Mouse (Mus musculus): ENCODE data around the gene Krtap2-4. TPM values are rescaled to one million over a fixed set of nuclear protein-coding genes. Genes with fewer than 3 reads are reported as not detected.
"Not testable (repeated sequence)": the region's sequence is repeated elsewhere in the genome, so short reads cannot be mapped to it uniquely, and the experiment has no call there.

Gene Krtap2-4
- total and polyA plus RNA-seq, 2 experiments from 2014 or later, result not detected

DNA sequence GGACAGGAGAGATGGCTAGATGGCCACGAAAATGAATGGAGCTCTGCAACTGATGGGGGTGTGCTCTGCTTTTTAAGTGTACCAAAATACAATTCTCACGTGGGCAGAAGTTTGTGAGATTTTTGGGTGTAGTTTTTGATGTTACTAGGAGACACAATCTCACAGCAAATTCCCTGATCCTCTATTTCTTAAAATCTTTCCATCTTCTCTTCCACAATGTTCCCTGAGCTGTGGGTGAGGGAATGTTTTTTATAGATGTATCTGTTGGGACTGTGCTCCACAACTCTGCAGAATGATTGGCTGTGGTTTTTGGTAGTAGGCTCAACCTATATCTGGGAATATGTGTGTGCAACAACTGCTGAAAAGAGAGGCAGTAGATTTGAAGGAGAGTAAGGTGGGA, 18.6 kb upstream of the Krtap2-4 start:
- 56% methylated on average over 2 of the region's 2 CpGs for WGBS
- Histone ChIP-seq H3K9me3 (replicated peaks; ENCODE audit: control insufficient read depth, low read length) (no peaks in the 10 kb centered on the region), H3K4me1 (ENCODE audit: control insufficient read depth, insufficient read depth) (no peaks in the 10 kb centered on the region), H3K4me3 (ENCODE audit: low read depth, low read length) (no peak overlapping the region), H3K27ac (ENCODE audit: low read depth) (no peak overlapping the region), H3K27me3 (ENCODE audit: control insufficient read depth, insufficient read depth, low read length) (no peaks in the 10 kb centered on the region), H3K36me3 (replicated peaks; ENCODE audit: control insufficient read depth, insufficient read depth, low read length) (no peaks in the 10 kb centered on the region), H3K4me2 (ENCODE audit: low read depth, low read length) (no peak overlapping the region), H3K9ac (replicated peaks; ENCODE audit: low read depth, low read length) (no peak overlapping the region)
- ATAC-seq (ENCODE audit: insufficient read depth, low read depth), result no peak
- TF ChIP-seq EP300 (IDR thresholded peaks at IDR 0.05; ENCODE audit: low read depth) (no peak), CTCF (IDR thresholded peaks at IDR 0.05; ENCODE audit: low read depth) (no peak)
- DNase-seq (ENCODE audit: low spot score), result no peak

GRCm38 (mm10) chr11:99630890-99631289, 16.2 kb upstream of the Krtap2-4 start:
- Histone ChIP-seq H3K27me3 (ENCODE audit: control insufficient read depth, insufficient read depth, low read length) (no peaks in the 10 kb centered on the region), H3K4me1 (ENCODE audit: control insufficient read depth, insufficient read depth) (no peaks in the 10 kb centered on the region), H3K36me3 (replicated peaks; ENCODE audit: control insufficient read depth, insufficient read depth, low read length) (no peaks in the 10 kb centered on the region), H3K4me3 (ENCODE audit: low read depth, low read length) (no peak overlapping the region), H3K4me2 (ENCODE audit: low read depth, low read length) (no peak overlapping the region), H3K9me3 (replicated peaks; ENCODE audit: control insufficient read depth, low read length) (no peaks in the 10 kb centered on the region), H3K9ac (replicated peaks; ENCODE audit: low read depth, low read length) (no peak overlapping the region), H3K27ac (ENCODE audit: low read depth) (no peak overlapping the region)
- no peak for ATAC-seq (ENCODE audit: insufficient read depth, low read depth)
- TF ChIP-seq CTCF (IDR thresholded peaks at IDR 0.05; ENCODE audit: low read depth), result no peak
- TF ChIP-seq EP300 (IDR thresholded peaks at IDR 0.05; ENCODE audit: low read depth), result no peak
- no peak for DNase-seq (ENCODE audit: low spot score)
- WGBS, result 71% methylated on average over 3 of the region's 3 CpGs

GRCm38 (mm10) chr11:99628138-99628537, 13.5 kb upstream of the Krtap2-4 start, which contains the start of gene Krtap4-1:
Gene Krtap4-1 (minus strand): TSS chr11:99628238.
- ATAC-seq (ENCODE audit: insufficient read depth, low read depth), result no peak

DNA sequence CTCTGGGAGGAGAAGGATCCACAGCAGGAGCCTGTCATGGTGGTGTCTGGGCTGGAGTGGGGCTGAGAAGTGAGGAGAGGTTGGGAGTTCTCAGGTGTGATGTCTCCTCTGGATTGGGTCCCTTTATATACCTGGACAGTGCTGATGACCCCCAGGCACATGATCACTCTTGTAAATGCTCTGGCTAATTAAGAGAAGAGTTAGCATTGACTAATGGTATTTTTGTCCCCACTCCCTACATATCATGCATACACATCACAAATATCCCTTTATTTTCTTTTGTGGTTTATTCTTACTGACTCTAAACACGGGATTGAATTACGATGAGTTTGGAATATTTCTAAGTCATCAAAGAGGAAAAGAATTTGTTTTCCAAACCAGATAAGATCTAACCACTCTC, 5.7 kb upstream of the Krtap2-4 start, which contains the start of gene Gm11562:
Gm11562 (minus strand) TSS at position 101 of the 400 bp plus-strand sequence.
- ATAC-seq (ENCODE audit: insufficient read depth, low read depth) (no peak), DNase-seq (ENCODE audit: low spot score) (no peak)
- 83% methylated on average over 2 of the region's 2 CpGs for WGBS
- Histone ChIP-seq H3K4me1 (ENCODE audit: control insufficient read depth, insufficient read depth) (no peaks in the 10 kb centered on the region), H3K27me3 (ENCODE audit: control insufficient read depth, insufficient read depth, low read length) (no peaks in the 10 kb centered on the region), H3K27ac (ENCODE audit: low read depth) (no peak within 1 kb of the TSS), H3K4me2 (ENCODE audit: low read depth, low read length) (no peak within 1 kb of the TSS), H3K9me3 (replicated peaks; ENCODE audit: control insufficient read depth, low read length) (no peaks in the 10 kb centered on the region), H3K9ac (replicated peaks; ENCODE audit: low read depth, low read length) (no peak within 1 kb of the TSS), H3K36me3 (replicated peaks; ENCODE audit: control insufficient read depth, insufficient read depth, low read length) (no peaks in the 10 kb centered on the region), H3K4me3 (ENCODE audit: low read depth, low read length) (no peak within 1 kb of the TSS)
- TF ChIP-seq CTCF (IDR thresholded peaks at IDR 0.05; ENCODE audit: low read depth), result no peak
- TF ChIP-seq EP300 (IDR thresholded peaks at IDR 0.05; ENCODE audit: low read depth), result no peak

More at GRCm38 (mm10) chr11:99628138-99628537, 13.5 kb upstream of the Krtap2-4 start, which contains the start of gene Krtap4-1:
- no peak for TF ChIP-seq CTCF (IDR thresholded peaks at IDR 0.05; ENCODE audit: low read depth)
- 78% methylated on average over 4 of the region's 4 CpGs for WGBS
- no peaks in the 10 kb centered on the region for H3K27me3 ChIP-seq (ENCODE audit: control insufficient read depth, insufficient read depth, low read length)
- no peak within 1 kb of the TSS for H3K27ac ChIP-seq (ENCODE audit: low read depth)
- no peak for DNase-seq (ENCODE audit: low spot score)
- no peak within 1 kb of the TSS for H3K9ac ChIP-seq (replicated peaks; ENCODE audit: low read depth, low read length)
- H3K4me3 ChIP-seq (ENCODE audit: low read depth, low read length), result no peak within 1 kb of the TSS
- H3K36me3 ChIP-seq (replicated peaks; ENCODE audit: control insufficient read depth, insufficient read depth, low read length), result no peaks in the 10 kb centered on the region
- no peaks in the 10 kb centered on the region for H3K9me3 ChIP-seq (replicated peaks; ENCODE audit: control insufficient read depth, low read length)
- no peaks in the 10 kb centered on the region for H3K4me1 ChIP-seq (ENCODE audit: control insufficient read depth, insufficient read depth)
- H3K4me2 ChIP-seq (ENCODE audit: low read depth, low read length), result no peak within 1 kb of the TSS

DNA sequence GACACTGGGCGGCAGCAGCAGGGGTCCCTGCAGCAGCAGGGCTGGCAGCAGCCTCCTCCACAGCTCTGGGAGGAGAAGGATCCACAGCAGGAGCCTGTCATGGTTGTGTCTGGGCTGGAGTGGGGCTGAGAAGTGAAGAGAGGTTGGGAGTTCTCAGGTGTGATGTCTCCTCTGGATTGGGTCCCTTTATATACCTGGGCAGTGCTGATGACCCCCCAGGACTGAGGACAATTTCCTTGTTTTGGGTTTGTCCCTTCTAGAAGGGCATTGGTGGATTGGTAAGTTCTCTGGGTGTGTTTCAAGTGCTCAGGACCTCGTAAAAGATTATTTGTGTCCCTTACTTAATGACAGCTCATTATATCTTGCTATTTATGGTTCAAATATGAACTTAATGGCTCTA, 4.6 kb downstream of the Krtap2-4 start, which contains the start of gene Gm11937:
Gm11937 (minus strand) TSS at position 101 of the 400 bp plus-strand sequence.
- H3K27me3 ChIP-seq (ENCODE audit: control insufficient read depth, insufficient read depth, low read length); H3K9me3 ChIP-seq (replicated peaks; ENCODE audit: control insufficient read depth, low read length); H3K4me2 ChIP-seq (ENCODE audit: low read depth, low read length); H3K36me3 ChIP-seq (replicated peaks; ENCODE audit: control insufficient read depth, insufficient read depth, low read length); H3K4me3 ChIP-seq (ENCODE audit: low read depth, low read length); ATAC-seq (ENCODE audit: insufficient read depth, low read depth); H3K27ac ChIP-seq (ENCODE audit: low read depth); H3K9ac ChIP-seq (replicated peaks; ENCODE audit: low read depth, low read length); H3K4me1 ChIP-seq (ENCODE audit: control insufficient read depth, insufficient read depth); DNase-seq (ENCODE audit: low spot score): not testable (repeated sequence)
- WGBS, result 51% methylated on average over 1 of the region's 2 CpGs

DNA sequence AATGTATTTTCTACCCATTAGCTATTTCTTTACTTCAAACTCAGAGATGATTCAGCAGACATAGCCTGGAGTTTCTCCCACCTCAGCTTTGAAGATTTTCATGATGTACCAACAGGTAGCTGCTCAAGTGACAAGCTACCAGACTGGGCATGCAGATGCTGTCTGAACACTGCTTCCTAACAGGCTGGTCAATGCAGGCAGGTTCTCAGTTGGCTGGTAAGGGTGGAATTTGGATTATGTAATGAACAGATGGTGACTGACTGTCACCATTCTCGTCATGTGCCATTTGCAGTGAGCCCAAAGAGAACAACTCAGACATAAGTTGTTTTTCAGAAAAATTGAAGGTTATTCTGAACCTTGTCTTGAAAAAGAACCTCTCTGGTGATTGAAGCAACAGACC, 5.5 kb downstream of the Krtap2-4 start:
- no peaks in the 10 kb centered on the region for H3K4me1 ChIP-seq (ENCODE audit: control insufficient read depth, insufficient read depth)
- H3K4me3 ChIP-seq (ENCODE audit: low read depth, low read length), result no peak overlapping the region
- no peaks in the 10 kb centered on the region for H3K27me3 ChIP-seq (ENCODE audit: control insufficient read depth, insufficient read depth, low read length)
- H3K9me3 ChIP-seq (replicated peaks; ENCODE audit: control insufficient read depth, low read length), result no peaks in the 10 kb centered on the region
- H3K4me2 ChIP-seq (ENCODE audit: low read depth, low read length), result no peak overlapping the region
- ATAC-seq (ENCODE audit: insufficient read depth, low read depth), result no peak
- H3K9ac ChIP-seq (replicated peaks; ENCODE audit: low read depth, low read length), result no peak overlapping the region
- no peaks in the 10 kb centered on the region for H3K36me3 ChIP-seq (replicated peaks; ENCODE audit: control insufficient read depth, insufficient read depth, low read length)
- 62% methylated on average over 1 of the region's 1 CpGs for WGBS
- TF ChIP-seq CTCF (IDR thresholded peaks at IDR 0.05; ENCODE audit: low read depth) (no peak), EP300 (IDR thresholded peaks at IDR 0.05; ENCODE audit: low read depth) (no peak)
- no peak overlapping the region for H3K27ac ChIP-seq (ENCODE audit: low read depth)
- no peak for DNase-seq (ENCODE audit: low spot score)

DNA sequence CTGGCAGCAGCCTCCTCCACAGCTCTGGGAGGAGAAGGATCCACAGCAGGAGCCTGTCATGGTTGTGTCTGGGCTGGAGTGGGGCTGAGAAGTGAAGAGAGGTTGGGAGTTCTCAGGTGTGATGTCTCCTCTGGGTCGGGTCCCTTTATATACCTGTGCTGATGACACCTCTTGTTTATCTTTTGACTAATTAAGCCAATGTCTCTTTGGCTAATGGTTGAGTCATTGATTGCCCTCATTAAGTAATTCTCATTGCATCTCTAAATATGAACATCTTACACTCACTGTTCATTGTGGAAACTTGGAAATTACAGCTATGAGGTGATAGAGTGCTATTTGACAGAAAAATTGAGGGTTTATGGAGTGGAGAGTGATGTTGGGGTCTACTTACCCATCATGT, 11.4 kb downstream of the Krtap2-4 start, which contains the start of gene Gm11938:
Gm11938 (minus strand) TSS at position 101 of the 400 bp plus-strand sequence.
- H3K4me2 ChIP-seq (ENCODE audit: low read depth, low read length); H3K9ac ChIP-seq (replicated peaks; ENCODE audit: low read depth, low read length); H3K9me3 ChIP-seq (replicated peaks; ENCODE audit: control insufficient read depth, low read length); H3K4me1 ChIP-seq (ENCODE audit: control insufficient read depth, insufficient read depth); H3K27me3 ChIP-seq (ENCODE audit: control insufficient read depth, insufficient read depth, low read length); H3K36me3 ChIP-seq (replicated peaks; ENCODE audit: control insufficient read depth, insufficient read depth, low read length); H3K27ac ChIP-seq (ENCODE audit: low read depth); ATAC-seq (ENCODE audit: insufficient read depth, low read depth); DNase-seq (ENCODE audit: low spot score); H3K4me3 ChIP-seq (ENCODE audit: low read depth, low read length): not testable (repeated sequence)
- 25% methylated on average over 1 of the region's 1 CpGs for WGBS

DNA sequence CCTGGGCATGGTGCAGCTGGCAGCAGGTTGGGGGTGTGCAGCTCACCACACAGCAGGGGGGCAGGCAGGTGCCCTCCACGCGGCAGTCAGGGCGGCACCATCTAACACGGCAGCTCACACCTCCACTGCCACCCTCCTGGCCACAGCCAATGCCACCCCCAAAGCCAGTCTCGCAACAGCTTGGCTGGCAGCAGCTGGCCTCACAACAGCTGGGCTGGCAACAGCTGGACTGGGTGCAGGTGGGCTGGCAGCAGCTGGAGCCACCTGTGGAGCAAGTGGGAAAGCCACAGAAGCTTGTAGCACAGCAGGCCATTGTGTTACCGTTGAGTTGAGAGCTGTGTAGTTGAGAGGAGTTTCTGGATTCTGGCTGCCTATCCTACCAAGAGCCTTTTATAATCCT, 16.9 kb downstream of the Krtap2-4 start, which contains the start of gene Krtap9-3:
Krtap9-3 (minus strand) TSS at position 364 of the 400 bp plus-strand sequence.
- ATAC-seq (ENCODE audit: insufficient read depth, low read depth); H3K9ac ChIP-seq (replicated peaks; ENCODE audit: low read depth, low read length); H3K27me3 ChIP-seq (ENCODE audit: control insufficient read depth, insufficient read depth, low read length); H3K4me2 ChIP-seq (ENCODE audit: low read depth, low read length); H3K36me3 ChIP-seq (replicated peaks; ENCODE audit: control insufficient read depth, insufficient read depth, low read length); H3K4me3 ChIP-seq (ENCODE audit: low read depth, low read length); H3K27ac ChIP-seq (ENCODE audit: low read depth); DNase-seq (ENCODE audit: low spot score); H3K9me3 ChIP-seq (replicated peaks; ENCODE audit: control insufficient read depth, low read length); H3K4me1 ChIP-seq (ENCODE audit: control insufficient read depth, insufficient read depth): not testable (repeated sequence)
- WGBS, result 75% methylated on average over 6 of the region's 6 CpGs

All from heart, postnatal 0 days (tissue).